Mouse (Mus musculus) left cerebral cortex, adult 18-20 months (tissue): ENCODE measurements around the gene Slc19a1. TPM values are rescaled to one million over a fixed set of nuclear protein-coding genes. Genes with fewer than 3 reads are reported as not detected.
A peak's percentile ranks its signal among the peaks of the same experiment; 100 is the strongest.

Experiments used
- DNase-seq, 2 experiments: peaks; one replicate each; pipeline ENCODE4 v3.0.0; 2021 to 2022; ENCODE audit warnings: low spot score in 2 of 2, mixed read lengths in 1 of 2
- long read RNA-seq, 2 experiments: library from polyadenylated mRNA; stranded (forward); transcript quantifications; one replicate each; pipeline ENCODE4 v2.0.0; 2021
- total RNA-seq, 2 experiments: library from RNA; stranded (reverse); gene quantifications; 2 replicates each; pipeline ENCODE4 v1.2.3; 2021

The Slc19a1 gene
- total RNA-seq: 10 to 100 TPM; 23.9 to 26.1 TPM
- long read RNA-seq, experiment 1, transcript Slc19a1-201 (6 exons, 2,347 nt): major isoform, 13 of 36 reads
- long read RNA-seq, experiment 1, partial matches to known transcripts: 5 of 36 reads
- long read RNA-seq, experiment 1, other reads (novel, unspliced or antisense): 14 of 36 reads
- long read RNA-seq, experiment 2, transcript Slc19a1-201 (6 exons, 2,347 nt): major isoform, 6 of 25 reads
- long read RNA-seq, experiment 2, partial matches to known transcripts: 2 of 25 reads
- long read RNA-seq, experiment 2, other reads (novel, unspliced or antisense): 13 of 25 reads

GRCm38 (mm10) chr10:77031768-77032375, at the start of gene Slc19a1:
Gene Slc19a1 (plus strand): TSS chr10:77032241.
- no peak for DNase-seq

GRCm38 (mm10) chr10:76988586-76988985, 43.5 kb upstream of the Slc19a1 start:
- DNase-seq: no peak

DNA sequence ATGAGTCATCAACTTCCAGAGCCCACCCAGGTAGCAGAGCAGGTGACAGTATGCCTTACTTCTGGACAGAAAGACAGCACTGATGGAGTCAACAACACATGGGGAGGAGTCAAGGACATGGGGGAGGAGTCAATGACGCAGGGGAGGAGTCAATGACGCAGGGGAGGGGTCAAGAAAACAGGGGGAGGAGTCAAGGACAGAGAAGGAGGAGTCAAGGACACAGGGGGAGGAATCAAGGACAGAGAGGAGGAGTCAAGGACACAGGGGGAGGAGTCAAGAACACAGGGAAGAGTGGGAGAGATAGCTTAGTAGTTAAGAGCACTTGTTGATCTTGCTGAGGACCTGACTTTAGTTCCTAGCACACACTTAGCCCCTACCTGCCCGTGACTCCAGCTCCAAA, 39.6 kb upstream of the Slc19a1 start:
- DNase-seq: no peak

GRCm38 (mm10) chr10:76997759-76998513, 34.1 kb upstream of the Slc19a1 start:
- DNase-seq: peak in 1 of 2 experiments; percentile 4

GRCm38 (mm10) chr10:77004936-77005335, 27.1 kb upstream of the Slc19a1 start:
- DNase-seq: no peak

DNA sequence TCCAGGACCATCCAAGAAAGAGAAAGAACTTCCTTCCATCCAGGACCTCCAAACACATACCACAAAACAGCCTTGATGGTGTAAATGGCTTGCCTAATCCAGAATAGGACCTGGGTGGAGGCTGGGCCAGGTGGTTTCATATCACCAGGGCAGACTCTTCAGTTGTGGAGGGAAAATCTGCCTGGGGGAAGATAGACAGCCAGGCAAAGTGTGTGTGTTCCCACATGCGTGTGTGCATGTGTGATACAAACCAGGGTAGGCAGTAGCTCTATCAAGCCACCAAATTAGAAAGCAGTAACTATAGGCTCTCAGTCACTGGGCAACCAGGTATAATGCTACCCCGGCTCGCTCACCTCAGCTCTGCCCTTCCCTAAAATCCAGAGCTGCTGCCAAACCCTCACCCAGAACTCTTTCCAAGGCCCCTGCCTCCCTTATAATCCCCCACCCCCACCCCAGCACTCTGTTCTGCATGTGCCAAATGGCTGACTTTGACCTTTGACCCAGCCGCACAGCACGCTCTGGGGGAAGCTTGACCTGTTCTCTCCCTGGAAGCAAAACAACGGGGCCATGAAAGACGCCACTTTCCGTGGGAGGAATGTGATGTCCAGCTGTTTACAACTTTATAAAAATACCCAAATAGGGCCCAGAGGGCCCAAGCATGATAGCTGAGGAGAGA, 24.5 kb upstream of the Slc19a1 start:
- no peak for DNase-seq

DNA sequence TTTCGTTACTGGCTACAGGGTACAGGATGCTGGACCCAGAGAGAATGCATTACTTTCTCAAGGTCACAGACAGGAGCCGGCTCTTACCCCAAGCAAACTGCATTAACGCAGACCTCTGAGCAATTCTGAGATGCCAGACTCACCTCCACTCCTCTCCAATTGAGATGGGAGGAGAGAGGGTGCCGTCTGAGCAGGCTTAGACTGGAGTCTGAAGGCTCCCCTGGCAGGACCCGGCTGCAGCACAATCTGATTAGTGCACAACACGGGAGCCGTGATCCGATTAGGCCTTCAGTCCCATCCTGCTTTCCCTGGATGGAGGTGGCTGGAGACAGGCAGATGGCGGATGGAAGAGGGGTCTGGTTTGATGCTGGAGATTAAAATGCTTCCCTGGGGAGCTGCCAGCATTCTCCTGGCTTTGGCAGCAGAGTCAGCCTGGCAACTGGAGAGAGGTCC, 23.9 kb upstream of the Slc19a1 start:
- DNase-seq: peak; percentile 15 to 33

DNA sequence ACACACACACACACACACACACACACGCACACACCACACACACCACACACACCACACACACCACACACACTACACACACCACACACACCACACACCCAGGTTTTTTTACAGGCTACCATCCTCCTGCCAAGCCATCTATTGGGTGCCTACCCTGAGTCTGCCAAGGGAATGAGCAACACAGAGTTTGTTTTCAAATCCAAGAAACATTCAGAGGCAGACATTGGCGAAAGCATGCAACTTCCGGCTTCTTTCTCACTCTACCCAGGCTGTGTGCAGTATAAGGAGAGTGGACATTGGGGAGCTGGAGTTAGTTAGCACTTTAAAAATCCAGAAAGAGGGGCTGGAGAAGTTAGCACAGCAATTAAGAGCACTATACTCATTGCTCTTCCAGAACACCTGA, 23.3 kb upstream of the Slc19a1 start:
- no peak for DNase-seq

DNA sequence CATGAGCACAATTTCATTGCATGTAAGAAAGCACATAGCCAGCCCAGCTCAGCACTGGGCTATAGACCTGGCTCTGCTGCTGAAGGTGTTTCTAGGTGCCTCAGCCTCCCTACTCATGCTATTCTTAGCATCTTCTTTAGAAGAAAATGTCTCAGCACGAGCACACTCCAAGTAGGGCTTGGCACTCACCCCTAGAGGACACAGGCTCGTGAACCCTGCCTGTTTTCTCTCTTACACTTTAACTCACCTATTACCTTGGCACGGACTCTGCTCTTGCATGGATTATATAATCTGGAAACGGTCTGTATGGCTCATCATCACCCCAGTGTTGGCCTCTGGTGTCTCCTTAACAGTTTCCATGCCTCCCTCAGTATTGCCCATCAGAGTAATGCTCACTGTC, 20.4 kb upstream of the Slc19a1 start:
- no peak for DNase-seq

DNA sequence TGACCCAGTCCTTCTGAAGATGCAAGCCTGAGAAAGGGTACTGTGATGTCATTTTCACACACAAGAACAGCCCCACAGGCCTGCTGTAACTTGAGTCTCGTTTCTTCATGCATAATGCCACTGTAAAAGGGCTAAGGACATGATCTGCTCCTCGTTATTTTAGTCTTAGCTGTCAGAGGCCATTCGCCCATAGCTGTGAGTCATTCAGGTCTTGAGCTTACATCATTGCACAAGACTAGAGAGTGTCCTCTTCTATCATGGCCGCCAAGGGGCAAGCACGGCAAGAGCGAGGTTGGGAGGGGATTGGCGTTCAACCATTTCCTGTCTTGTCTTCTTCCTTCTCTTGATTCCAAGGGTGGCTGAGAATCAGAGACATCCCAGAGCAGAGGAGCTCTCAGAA, 16.0 kb upstream of the Slc19a1 start:
- DNase-seq: no peak

- DNase-seq: no peak
These were observed 15.5 kb upstream of the Slc19a1 start for GRCm38 (mm10) chr10:77016499-77016898.

DNA sequence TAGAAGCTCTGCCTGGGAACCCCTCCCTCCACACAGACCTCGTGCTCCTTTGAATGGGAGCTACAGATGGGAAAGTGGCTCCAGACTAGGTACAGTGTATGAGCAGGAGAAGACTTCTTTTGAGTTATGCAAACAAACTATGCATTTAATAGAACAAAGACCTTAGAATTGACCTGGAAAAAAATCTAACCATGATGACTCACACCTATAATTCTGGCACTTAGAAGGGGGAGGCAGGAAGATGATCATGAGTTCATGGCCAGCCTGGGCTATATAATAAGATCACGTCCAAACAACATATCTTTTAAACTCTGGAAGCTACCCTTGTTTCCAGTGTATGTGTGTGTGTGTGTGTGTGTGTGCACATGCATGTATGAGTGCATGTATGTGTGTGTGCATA, 15.0 kb upstream of the Slc19a1 start:
- no peak for DNase-seq

- no peak for DNase-seq
These were observed 14.4 kb upstream of the Slc19a1 start for GRCm38 (mm10) chr10:77017662-77018061.

- DNase-seq: peak; percentile 71 to 79
These were observed 10.5 kb upstream of the Slc19a1 start for GRCm38 (mm10) chr10:77021399-77022052.

DNA sequence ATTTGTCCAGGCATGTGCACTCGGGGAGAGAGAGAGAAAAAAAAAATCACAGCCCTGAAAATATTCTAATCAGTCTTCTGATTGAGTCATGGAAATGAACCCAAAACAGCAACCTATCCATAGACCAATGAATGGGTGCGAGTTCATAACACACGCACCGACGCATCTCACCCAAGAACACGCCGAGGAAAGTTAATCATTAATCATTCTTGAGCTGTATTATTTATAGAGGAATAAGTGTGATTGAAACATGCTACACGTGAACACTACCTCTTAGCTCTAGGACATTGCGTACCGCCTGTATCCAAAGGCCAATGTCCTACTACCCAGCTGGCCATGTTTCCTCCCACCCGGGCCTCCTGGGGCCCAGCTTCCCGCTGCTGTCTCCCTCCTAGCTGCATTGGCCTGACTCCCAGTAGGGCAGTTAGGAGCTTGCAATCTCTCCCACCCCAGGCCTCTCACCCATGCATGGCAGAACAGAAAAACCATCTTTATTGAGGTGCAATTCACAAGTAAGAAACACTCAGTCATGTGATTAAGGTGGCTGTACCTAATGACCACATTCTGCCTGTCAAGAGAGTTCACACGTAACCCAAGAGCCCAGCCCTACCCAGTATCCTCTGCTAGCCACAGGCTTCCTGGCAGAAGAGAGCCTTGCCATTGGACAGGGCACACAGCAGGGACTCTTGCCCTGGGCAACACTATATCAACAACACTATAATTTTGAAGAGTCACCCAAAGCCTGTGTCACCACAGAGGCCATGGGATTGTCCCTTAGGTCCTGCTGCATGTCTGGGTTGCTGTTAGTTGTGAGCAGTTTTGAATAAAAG, 9.5 kb upstream of the Slc19a1 start:
- DNase-seq: no peak

- no peak for DNase-seq
These were observed 7.8 kb upstream of the Slc19a1 start for GRCm38 (mm10) chr10:77024231-77024630.

DNA sequence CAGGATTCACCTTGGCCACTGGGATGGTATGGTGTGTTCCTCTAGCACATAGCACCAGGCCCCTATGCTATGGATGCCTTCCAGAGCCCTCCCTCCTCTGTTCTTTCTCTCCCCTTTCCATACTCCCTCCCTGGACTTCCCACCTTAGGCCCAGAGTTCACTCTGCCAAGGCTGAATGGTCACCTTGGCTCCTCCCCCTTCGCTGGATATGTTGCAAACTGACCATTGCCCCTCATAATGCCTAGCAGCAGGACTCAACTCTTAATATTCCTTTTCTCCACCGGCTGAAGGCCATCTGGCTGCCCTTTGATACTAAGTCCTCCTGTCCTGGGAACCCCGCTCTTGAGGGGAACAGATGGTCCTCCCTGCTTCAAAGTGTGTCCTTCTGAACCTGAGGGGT, 5.1 kb upstream of the Slc19a1 start:
- DNase-seq: no peak

DNA sequence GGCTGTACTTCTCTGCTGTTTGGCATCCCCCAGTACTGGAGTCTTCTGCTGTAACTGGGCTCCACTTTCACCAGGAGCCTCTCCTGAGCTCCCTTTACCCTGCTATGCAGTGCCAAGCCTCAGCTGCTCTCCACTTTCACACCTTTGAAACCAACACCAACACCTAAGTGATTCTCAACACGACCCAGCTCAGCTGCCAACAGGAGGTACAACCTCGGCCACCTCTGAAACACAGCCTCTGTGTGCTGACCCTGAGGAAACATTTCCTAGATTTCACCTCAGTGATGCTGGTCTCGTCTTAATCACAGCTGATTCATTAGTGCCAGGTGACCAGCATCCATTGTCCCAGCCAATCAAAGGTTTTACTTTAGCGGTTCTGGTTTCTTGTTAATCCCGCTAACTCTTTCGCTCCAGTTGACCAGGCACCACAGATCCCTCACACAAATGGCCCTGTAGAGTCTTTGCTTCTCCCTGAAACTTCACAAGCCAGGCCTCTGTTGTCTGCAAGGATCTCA, 3.2 kb upstream of the Slc19a1 start:
- no peak for DNase-seq

- DNase-seq: no peak
These were observed 2.3 kb upstream of the Slc19a1 start for GRCm38 (mm10) chr10:77029761-77030160.

DNA sequence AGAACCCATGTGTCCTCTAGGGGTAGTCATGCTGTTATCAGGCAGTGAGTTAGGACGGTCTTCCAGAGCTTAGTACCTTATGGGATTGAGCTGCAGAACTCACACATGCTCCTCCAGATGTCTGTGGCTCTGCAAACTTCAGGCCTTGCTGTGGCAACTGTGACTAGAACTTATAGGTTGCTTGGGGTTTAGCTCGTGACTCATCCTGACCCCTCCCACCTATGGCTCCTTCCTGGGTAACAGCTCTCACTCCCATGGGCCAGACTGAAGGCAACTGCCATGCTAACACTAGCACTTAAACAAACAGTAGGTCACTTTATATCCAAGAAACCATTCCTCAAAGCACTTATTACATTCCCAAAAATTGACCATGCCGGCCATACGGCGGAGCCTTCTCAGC, 1.4 kb upstream of the Slc19a1 start:
- DNase-seq: no peak
